Mouse (Mus musculus) mature B cell (primary cell): ENCODE results near the gene Zfp791.
"Not testable (repeated sequence)": the region's sequence is repeated elsewhere in the genome, so short reads cannot be mapped to it uniquely, and the experiment has no call there.

ENCODE experiments used
- in situ Hi-C: fragments of 300-500 bp; cut with MboI; formaldehyde crosslinking; loops from 2 replicates; pipeline ENCODE4 v1.14.3; 2019

Gene Zfp791

GRCm38 (mm10) chr8:85122995-85123394 lies at the start of gene Zfp791:
Zfp791 (minus strand) TSS chr8:85123095.
- in situ Hi-C loops = no loop called here

- in situ Hi-C loops = no loop called here
These were observed 48.4 kb upstream of the Zfp791 start for GRCm38 (mm10) chr8:85171291-85171690.

GRCm38 (mm10) chr8:85151624-85152023 lies 28.7 kb upstream of the Zfp791 start, which contains the start of gene Cks1brt:
Cks1brt (plus strand) TSS chr8:85151924.
- in situ Hi-C loops = no loop called here

- in situ Hi-C loops = no loop called here
These were observed 19.6 kb upstream of the Zfp791 start for GRCm38 (mm10) chr8:85142516-85142915.

DNA sequence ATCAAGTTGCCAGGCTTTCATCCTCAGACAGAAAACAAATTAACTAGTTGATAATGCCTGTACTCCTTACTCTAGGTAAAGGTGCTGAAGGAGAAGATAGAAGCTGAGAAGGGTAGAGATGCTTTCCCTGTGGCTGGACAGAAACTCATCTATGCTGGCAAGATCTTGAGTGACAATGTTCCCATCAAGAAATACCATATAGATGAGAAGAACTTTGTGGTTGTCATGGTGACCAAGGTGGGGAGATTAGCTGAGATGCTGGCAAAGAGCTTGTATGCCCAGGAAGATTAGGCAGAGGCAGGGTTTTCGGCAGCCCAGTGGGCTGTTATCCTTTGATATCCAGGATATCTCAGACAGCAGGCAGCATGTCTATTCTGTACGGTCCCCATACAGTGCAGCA lies 12.8 kb upstream of the Zfp791 start:
- in situ Hi-C loops = not testable (repeated sequence)

GRCm38 (mm10) chr8:85132335-85132734 lies 9.4 kb upstream of the Zfp791 start:
- in situ Hi-C loops = no loop called here

DNA sequence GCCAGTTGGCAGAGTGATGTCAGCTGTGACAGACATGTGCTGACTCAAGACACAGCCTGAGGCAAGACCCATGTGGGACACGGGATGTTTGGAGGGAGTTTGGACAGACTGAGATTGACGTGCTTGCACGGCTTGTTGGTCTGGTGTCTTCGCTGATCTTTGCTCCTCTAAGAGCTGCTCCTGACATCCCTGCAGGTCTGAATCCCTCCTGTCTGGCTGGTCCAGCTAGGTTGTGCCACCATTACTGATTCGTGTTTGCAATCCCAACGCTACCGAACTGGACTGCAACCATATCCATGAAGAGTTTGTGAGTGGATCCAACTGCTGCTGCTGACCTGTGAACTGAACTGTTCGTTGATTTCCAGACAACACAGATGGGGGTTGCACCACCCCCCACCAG lies 796 bp upstream of the Zfp791 start:
- in situ Hi-C loops = no loop called here

DNA sequence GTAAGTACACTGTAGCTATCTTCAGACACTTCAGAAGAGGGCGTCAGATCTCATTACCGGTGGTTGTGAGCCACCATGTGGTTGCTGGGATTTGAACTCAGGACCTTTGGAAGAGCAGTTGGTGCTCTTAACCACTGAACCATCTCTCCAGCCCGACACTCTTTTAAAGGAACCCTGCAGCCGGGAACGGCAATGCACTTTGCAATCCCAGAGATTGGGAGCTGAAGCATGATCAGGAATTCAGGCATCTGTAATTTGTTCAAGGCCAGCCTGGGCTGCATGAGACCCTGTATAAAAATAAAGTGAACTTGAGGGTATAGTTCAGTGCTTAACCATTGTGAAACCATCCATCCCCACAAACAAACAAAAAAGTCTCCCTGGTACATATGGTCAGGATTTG lies 2.6 kb downstream of the Zfp791 start:
- in situ Hi-C loops = not testable (repeated sequence)

GRCm38 (mm10) chr8:85119052-85119981 lies 3.6 kb downstream of the Zfp791 start:
- in situ Hi-C loops = no loop called here

DNA sequence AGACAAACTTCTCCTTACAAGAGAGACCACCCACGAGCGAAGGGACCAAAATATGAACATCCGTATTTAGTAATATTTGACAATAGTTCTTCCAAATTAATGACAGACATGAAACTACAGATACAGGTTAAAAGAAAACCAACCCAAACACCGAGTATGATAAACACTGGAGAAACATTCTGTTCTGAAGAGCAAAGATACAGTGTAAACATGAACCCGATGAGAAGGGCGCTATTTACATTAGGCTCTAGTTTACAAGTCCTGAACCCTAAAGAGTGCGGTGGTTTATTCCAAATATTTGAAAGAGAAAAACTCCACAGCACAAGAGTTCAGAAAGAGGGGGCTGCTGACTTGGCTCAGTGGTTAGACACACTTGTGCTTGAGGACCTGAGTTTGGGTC lies 5.9 kb downstream of the Zfp791 start:
- in situ Hi-C loops = no loop called here

DNA sequence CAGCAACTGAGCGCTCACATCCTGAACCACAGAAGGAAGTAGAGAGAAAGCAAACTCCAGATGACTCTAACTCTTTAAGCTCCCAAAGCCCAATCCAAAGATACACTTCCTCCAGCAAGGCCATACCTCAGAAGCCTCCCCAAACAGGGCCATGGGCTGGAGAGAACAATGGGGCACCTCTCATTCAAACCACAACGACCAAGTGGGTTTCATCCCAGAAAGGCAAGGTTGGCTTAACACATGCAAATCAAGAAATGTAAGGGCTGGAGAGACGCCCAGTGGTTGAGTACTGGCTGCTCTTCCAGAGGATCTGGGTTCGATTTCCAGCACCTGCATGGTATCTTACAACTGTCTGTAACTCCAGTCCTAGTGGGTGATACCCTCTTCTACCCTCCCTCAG lies 7.4 kb downstream of the Zfp791 start:
- in situ Hi-C loops = no loop called here

GRCm38 (mm10) chr8:85113241-85113640 lies 9.7 kb downstream of the Zfp791 start:
- in situ Hi-C loops = no loop called here

DNA sequence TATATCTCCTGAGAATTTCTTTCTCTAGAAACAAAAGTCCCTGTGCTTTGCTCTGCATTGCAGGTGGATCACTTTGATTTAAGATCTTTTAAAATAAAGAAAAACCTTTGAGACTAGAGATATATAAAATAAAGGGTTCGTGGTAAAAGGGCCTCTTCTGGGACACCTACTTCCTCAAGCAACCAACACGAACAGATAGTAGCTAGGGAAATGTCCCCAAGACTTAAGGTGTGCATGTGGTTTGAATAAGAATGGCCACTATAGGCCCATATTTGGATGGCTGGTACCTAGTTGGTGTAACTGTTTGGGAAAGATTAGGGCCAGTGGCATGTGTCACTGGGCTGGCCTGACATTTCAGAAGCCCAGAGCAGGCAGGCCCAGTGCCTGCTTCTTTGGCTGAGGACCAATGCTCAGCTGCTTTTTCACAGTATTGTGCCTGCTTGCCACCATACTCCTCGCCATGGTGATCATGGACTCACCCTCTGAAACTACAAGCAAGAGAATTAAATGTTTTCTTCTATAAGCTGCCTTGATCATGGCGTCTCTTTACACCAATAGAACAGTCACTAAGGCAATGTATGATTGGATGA lies 22.7 kb downstream of the Zfp791 start:
- in situ Hi-C loops = no loop called here

- in situ Hi-C loops = loop anchor here (25.0 kb wide), 1 partner anchor 190 kb away; the partner anchor contains the start of genes Orc6 and Vps35
These were observed 26.0 kb downstream of the Zfp791 start for GRCm38 (mm10) chr8:85096850-85097249.

- in situ Hi-C loops = loop anchor here (25.0 kb wide), 1 partner anchor 191 kb away; the partner anchor contains the start of genes Orc6 and Vps35
These were observed 26.7 kb downstream of the Zfp791 start for GRCm38 (mm10) chr8:85096196-85096595.

DNA sequence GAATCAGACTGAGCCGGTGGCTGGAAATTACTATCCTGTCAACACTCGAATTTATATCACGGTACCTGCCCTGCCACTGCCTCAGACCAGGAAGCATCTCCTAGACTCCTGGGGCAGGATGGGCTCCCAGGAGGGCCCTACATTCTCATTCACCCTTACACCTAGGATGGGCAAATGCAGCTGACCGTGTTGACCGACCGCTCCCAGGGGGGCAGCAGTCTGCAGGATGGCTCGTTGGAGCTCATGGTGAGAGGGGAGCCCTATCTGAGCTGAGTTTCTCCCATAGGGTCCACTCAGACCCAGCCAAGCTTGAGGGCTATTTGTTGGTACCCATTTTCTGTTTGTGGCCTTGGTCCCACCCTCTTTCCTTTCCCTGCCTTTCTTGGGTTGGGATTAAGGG lies 27.3 kb downstream of the Zfp791 start:
- in situ Hi-C loops = loop anchor here (25.0 kb wide), 1 partner anchor 192 kb away; the partner anchor contains the start of genes Orc6 and Vps35

- in situ Hi-C loops = loop anchor here (25.0 kb wide), 1 partner anchor 192 kb away; the partner anchor contains the start of genes Orc6 and Vps35
These were observed 27.8 kb downstream of the Zfp791 start for GRCm38 (mm10) chr8:85095051-85095450.

- in situ Hi-C loops = loop anchor here (25.0 kb wide), 1 partner anchor 196 kb away; the partner anchor contains the start of genes Orc6 and Vps35
These were observed 31.3 kb downstream of the Zfp791 start for GRCm38 (mm10) chr8:85091526-85092090.

- in situ Hi-C loops = loop anchor here (25.0 kb wide), 1 partner anchor 196 kb away; the partner anchor contains the start of genes Orc6 and Vps35
These were observed 32.0 kb downstream of the Zfp791 start for GRCm38 (mm10) chr8:85090856-85091255.

DNA sequence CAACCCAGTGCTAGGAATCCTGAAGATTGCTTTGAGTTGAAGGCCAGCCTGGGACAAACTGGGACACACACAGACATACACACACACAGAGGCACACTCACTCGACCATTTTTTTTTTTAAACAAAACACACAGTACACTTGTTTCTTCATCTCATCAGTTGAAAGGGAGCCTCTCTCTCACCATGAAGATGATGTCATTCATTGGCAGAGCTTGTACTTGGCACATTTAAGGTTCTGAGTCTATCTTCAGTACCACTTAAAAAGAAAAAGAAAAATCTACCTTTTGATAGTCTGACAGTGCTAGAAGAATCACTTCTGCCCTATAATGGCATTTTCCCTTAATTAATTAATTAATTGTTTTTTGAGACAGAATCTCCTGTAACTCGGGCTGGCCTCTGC lies 34.1 kb downstream of the Zfp791 start:
- in situ Hi-C loops = loop anchor here (25.0 kb wide), 1 partner anchor 199 kb away; the partner anchor contains the start of genes Orc6 and Vps35

- in situ Hi-C loops = loop anchor here (25.0 kb wide), 1 partner anchor 201 kb away; the partner anchor contains the start of genes Orc6 and Vps35
These were observed 36.7 kb downstream of the Zfp791 start for GRCm38 (mm10) chr8:85086238-85086637.

DNA sequence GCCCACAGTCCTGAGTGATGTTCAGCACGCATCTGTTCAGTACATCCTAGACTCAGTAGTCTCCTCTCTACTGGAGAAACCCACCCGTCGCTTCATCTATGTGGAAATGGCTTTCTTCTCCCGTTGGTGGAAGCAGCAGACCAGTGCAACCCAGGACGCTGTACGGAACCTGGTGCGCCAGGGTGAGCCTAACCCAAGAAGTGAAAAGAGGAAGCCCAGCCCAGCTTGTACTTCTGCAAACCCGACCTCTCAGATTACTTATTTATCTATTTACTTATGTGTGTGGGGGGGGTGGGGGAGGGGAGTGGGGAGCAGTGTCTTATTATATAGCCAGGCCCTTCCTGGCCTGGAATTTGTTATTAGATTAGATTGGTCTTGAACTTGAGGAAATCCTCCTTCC lies 38.3 kb downstream of the Zfp791 start:
- in situ Hi-C loops = loop anchor here (25.0 kb wide), 1 partner anchor 203 kb away; the partner anchor contains the start of genes Orc6 and Vps35
